Mouse (Mus musculus): ENCODE results near the gene Ltf. TPM values are rescaled to one million over a fixed set of nuclear protein-coding genes. Genes with fewer than 3 reads are reported as not detected.

Ltf gene
- polyA plus RNA-seq, 1 experiment from 2014 or later, result 3.2 TPM

DNA sequence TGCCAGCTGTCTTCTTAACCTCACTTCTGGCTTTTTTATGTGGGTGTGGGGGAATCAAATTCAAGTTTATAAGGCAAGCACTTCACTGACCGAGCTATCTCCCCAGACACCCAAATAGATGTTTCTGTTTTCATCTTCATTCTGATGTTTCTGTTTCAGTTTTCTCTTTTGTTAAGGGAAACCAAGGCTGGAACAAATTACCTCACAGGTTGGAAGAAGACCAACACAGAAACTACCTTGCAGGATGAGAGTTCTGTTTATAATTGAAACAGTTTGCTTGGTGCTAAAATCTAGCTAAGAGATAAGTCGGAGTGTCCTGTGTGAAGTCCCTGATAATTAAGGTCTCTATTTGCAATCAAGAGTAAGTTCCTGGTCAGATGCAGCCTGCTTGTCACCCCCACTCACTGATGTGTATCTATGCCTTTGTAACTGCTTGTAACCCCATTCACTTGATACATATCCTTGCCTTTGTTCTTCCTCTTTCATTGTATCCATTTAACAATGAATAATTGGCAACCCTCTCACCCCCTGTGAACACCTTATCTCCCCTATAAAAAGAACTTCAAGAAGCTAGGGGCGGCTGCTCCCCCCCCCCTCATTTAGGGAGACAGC, 68.0 kb downstream of the Ltf start:
- ATAC-seq (replicated peaks; ENCODE audit: extremely low read depth, insufficient read depth, low FRiP score), result no peak
- Histone ChIP-seq H3K27ac (ENCODE audit: low read length) (no peak overlapping the region), H3K27me3 (ENCODE audit: control insufficient read depth, insufficient read depth, low read length) (no peaks in the 10 kb centered on the region; the same call in 1 of the 2 replicates), H3K4me3 (ENCODE audit: low read length) (no peak overlapping the region), H3K9ac (ENCODE audit: low read length) (no peak overlapping the region), H3K36me3 (ENCODE audit: control insufficient read depth, insufficient read depth) (no peaks in the 10 kb centered on the region), H3K4me1 (ENCODE audit: control insufficient read depth, insufficient read depth, low read length) (peaks cover 17% of the 10 kb centered on the region), H3K4me2 (ENCODE audit: low read depth, low read length) (no peak overlapping the region), H3K9me3 (replicated peaks; ENCODE audit: control insufficient read depth, low read length) (no peaks in the 10 kb centered on the region)
- 24% methylated on average over 3 of the region's 3 CpGs for WGBS

DNA sequence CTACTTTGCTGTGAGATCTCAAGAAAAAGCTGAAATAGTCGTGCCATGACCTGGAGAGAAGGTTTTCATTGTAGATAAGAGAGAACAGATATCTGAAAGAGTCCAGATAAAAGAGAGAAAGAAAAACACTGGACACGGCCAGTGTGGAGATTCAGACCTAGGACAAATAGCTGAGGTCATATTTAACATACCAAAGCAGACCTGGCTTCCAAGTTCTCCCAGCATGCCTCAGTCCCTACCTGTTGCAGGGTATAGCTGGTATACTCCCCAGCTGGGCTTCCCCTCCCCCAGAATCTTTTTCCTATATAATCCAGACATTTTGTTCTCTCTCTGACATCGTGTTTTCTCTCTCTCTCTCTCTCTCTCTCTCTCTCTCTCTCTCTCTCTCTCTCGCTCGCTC, 68.9 kb downstream of the Ltf start:
- H3K36me3 ChIP-seq (ENCODE audit: control insufficient read depth, insufficient read depth), result no peaks in the 10 kb centered on the region
- WGBS, result 9% methylated on average over 5 of the region's 5 CpGs
- peaks cover 22% of the 10 kb centered on the region for H3K4me1 ChIP-seq (ENCODE audit: control insufficient read depth, insufficient read depth, low read length)
- no peak overlapping the region for H3K9ac ChIP-seq (ENCODE audit: low read length)
- no peak for ATAC-seq (replicated peaks; ENCODE audit: extremely low read depth, insufficient read depth, low FRiP score)
- no peak overlapping the region for H3K4me2 ChIP-seq (ENCODE audit: low read depth, low read length)
- H3K27ac ChIP-seq (ENCODE audit: low read length), result no peak overlapping the region
- no peaks in the 10 kb centered on the region for H3K9me3 ChIP-seq (replicated peaks; ENCODE audit: control insufficient read depth, low read length)
- no peak overlapping the region for H3K4me3 ChIP-seq (ENCODE audit: low read length)
- no peaks in the 10 kb centered on the region; the same call in 1 of the 2 replicates for H3K27me3 ChIP-seq (ENCODE audit: control insufficient read depth, insufficient read depth, low read length)

GRCm38 (mm10) chr9:111088886-111089285, 69.8 kb downstream of the Ltf start:
- Histone ChIP-seq H3K9me3 (replicated peaks; ENCODE audit: control insufficient read depth, low read length) (no peaks in the 10 kb centered on the region), H3K27me3 (ENCODE audit: control insufficient read depth, insufficient read depth, low read length) (no peaks in the 10 kb centered on the region; the same call in 1 of the 2 replicates), H3K4me1 (ENCODE audit: control insufficient read depth, insufficient read depth, low read length) (peaks cover 25% of the 10 kb centered on the region), H3K9ac (ENCODE audit: low read length) (no peak overlapping the region), H3K4me3 (ENCODE audit: low read length) (no peak overlapping the region), H3K27ac (ENCODE audit: low read length) (no peak overlapping the region), H3K4me2 (ENCODE audit: low read depth, low read length) (no peak overlapping the region), H3K36me3 (ENCODE audit: control insufficient read depth, insufficient read depth) (no peaks in the 10 kb centered on the region)
- 44% methylated on average over 7 of the region's 7 CpGs for WGBS
- no peak for ATAC-seq (replicated peaks; ENCODE audit: extremely low read depth, insufficient read depth, low FRiP score)

Other genes with a start within 250 kb of the Ltf start
- gene Prss42, start 221.1 kb upstream of the Ltf start, polyA plus RNA-seq (2015; fragmentation: Nextera tagmentation; extraction: Ambion mirVana), result 0.15 TPM in 1 of 2 replicates, not detected in the other
- gene Prss44, start 205.3 kb upstream of the Ltf start, polyA plus RNA-seq (2015; fragmentation: Nextera tagmentation; extraction: Ambion mirVana), result not detected in 2 replicates
- gene Prss43, start 192.6 kb upstream of the Ltf start, polyA plus RNA-seq (2015; fragmentation: Nextera tagmentation; extraction: Ambion mirVana), result not detected in 2 replicates
- gene Prss45, start 184.7 kb upstream of the Ltf start, polyA plus RNA-seq (2015; fragmentation: Nextera tagmentation; extraction: Ambion mirVana), result 0.26 TPM in 1 of 2 replicates, not detected in the other
- not detected in 2 replicates for gene Prss46, start 174.8 kb upstream of the Ltf start, polyA plus RNA-seq (2015; fragmentation: Nextera tagmentation; extraction: Ambion mirVana)
- not detected in 2 replicates for gene Prss50, start 161.3 kb upstream of the Ltf start, polyA plus RNA-seq (2015; fragmentation: Nextera tagmentation; extraction: Ambion mirVana)
- 3.1 and 4.4 TPM in 2 replicates for gene Als2cl, start 139.4 kb upstream of the Ltf start, polyA plus RNA-seq (2015; fragmentation: Nextera tagmentation; extraction: Ambion mirVana)
- 1.2 and 1.7 TPM in 2 replicates for gene Tmie, start 139.2 kb upstream of the Ltf start, polyA plus RNA-seq (2015; fragmentation: Nextera tagmentation; extraction: Ambion mirVana)
- gene Fam240a, start 102.4 kb upstream of the Ltf start, polyA plus RNA-seq (2015; fragmentation: Nextera tagmentation; extraction: Ambion mirVana), result not detected in 2 replicates
- not detected in 2 replicates for gene Tdgf1, start 73.1 kb upstream of the Ltf start, polyA plus RNA-seq (2015; fragmentation: Nextera tagmentation; extraction: Ambion mirVana)
- gene Lrrc2, start 67.7 kb upstream of the Ltf start, polyA plus RNA-seq (2015; fragmentation: Nextera tagmentation; extraction: Ambion mirVana), result 8.1 and 8.6 TPM in 2 replicates
- 0.13 and 0.29 TPM in 2 replicates for gene Rtp3, start 28.7 kb upstream of the Ltf start, polyA plus RNA-seq (2015; fragmentation: Nextera tagmentation; extraction: Ambion mirVana)
- 5.0 and 5.9 TPM in 2 replicates for gene Ccrl2, start 38.2 kb downstream of the Ltf start, polyA plus RNA-seq (2015; fragmentation: Nextera tagmentation; extraction: Ambion mirVana)
- gene Lrrfip2, start 98.3 kb downstream of the Ltf start, polyA plus RNA-seq (2015; fragmentation: Nextera tagmentation; extraction: Ambion mirVana), result 74.8 and 76.9 TPM in 2 replicates